Mouse (Mus musculus): ENCODE measurements around the gene Kiss1r. TPM values are rescaled to one million over a fixed set of nuclear protein-coding genes. Genes with fewer than 3 reads are reported as not detected.

Kiss1r gene
- polyA plus RNA-seq, 1 experiment: 0.71 TPM

DNA sequence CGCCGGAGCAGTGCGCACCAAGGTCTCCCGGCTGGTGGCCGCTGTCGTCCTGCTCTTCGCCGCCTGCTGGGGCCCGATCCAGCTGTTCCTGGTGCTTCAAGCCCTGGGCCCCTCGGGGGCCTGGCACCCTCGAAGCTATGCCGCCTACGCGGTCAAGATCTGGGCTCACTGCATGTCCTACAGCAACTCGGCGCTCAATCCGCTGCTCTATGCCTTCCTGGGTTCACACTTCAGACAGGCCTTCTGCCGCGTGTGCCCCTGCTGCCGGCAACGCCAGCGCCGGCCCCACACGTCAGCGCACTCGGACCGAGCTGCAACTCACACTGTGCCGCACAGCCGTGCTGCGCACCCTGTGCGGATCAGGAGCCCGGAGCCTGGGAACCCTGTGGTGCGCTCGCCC, 4.8 kb downstream of the Kiss1r start:
- TF ChIP-seq POLR2A (IDR thresholded peaks at IDR 0.05; ENCODE audit: borderline replicate concordance, low read depth, low read length) (no peak), CTCF (IDR thresholded peaks at IDR 0.05; ENCODE audit: low read depth, low read length) (no peak)
- Histone ChIP-seq H3K4me3 (ENCODE audit: insufficient read depth, low read length) (no peak overlapping the region), H3K4me1 (ENCODE audit: control insufficient read depth, insufficient read depth, low read length) (peaks cover 14% of the 10 kb centered on the region), H3K27ac (ENCODE audit: insufficient read depth, low read depth, low read length) (no peak overlapping the region)

DNA sequence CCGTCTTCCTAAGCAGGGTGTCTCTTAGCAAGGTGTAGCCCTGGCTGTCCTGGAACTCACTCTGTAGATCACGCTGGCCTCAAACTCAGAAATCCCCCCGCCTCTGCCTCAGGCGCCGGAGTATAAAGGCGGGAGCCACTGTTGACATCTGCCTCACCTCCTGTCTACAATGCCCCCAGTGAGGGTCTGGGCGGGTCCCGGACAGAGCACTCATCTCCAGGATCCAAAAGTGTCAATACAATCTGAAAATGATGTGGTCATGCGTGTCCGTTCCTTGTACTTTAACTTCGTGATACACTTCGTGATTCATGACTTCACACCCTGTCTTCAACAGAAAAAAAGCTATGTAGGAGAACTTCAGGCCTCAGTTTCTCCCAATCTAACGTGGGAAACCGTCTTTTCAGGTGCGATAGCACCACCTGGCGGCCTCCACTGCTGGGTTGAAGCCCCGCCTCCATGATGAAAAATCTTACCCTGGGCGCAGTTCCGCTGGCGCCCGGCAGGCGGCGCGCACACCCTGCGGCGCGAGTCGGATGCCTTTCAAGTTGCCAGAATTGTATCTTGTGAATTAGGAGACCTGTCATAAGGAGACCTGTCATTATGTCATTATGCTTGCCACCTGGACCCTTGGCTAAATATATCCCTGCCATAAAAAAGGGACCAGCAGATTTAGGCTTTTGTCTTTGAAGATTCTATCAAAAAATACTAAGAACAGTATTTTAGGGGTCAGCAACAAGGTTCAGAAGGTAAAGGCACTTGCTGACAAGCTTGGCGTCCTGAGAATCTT, 8.4 kb downstream of the Kiss1r start:
- TF ChIP-seq CTCF (IDR thresholded peaks at IDR 0.05; ENCODE audit: low read depth, low read length) (peak; percentile 99), POLR2A (IDR thresholded peaks at IDR 0.05; ENCODE audit: borderline replicate concordance, low read depth, low read length) (no peak)
- no peak overlapping the region for H3K27ac ChIP-seq (ENCODE audit: insufficient read depth, low read depth, low read length)
- H3K4me1 ChIP-seq (ENCODE audit: control insufficient read depth, insufficient read depth, low read length): peaks cover 20% of the 10 kb centered on the region
- peak overlapping the region; percentile 77; the same call in 1 of the 2 replicates for H3K4me3 ChIP-seq (ENCODE audit: insufficient read depth, low read length)

DNA sequence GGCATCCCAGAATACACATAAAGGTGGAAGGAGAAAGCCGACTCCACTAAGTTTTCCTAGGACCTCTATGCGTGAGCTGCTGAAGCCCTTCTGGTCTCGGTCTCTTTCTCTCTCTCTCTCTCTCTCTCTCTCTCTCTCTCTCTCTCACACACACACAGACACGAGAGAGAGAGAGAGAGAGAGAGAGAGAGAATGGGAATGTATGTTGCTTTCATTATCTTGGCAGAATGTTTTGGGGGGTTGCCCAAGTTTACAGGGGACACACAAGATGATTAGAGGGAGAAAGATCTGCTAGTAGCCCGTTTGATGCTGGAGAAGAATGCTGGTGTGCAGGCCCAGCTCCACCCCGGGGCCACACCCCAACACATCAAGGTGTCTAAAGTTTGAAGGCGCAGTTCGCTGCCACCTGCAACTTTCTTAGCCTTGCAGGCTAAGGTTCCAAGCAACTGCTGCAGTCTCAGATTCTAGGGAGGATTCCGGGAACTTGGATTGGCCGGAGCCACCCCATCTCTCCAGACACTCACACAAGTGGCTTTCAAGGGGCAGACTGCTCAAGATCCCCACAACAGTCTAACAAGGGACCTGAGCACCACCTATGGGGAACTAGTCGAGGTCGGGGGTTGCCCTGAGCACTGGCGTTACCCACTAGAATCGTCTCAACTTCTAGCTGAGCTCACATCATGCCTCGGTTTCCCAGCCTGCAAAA, 9.2 kb downstream of the Kiss1r start:
- peak overlapping the region; percentile 31 for H3K27ac ChIP-seq (ENCODE audit: insufficient read depth, low read depth, low read length)
- H3K4me1 ChIP-seq (ENCODE audit: control insufficient read depth, insufficient read depth, low read length): peaks cover 21% of the 10 kb centered on the region
- TF ChIP-seq CTCF (IDR thresholded peaks at IDR 0.05; ENCODE audit: low read depth, low read length): no peak
- TF ChIP-seq POLR2A (IDR thresholded peaks at IDR 0.05; ENCODE audit: borderline replicate concordance, low read depth, low read length): no peak
- peak overlapping the region; percentile 77 for H3K4me3 ChIP-seq (ENCODE audit: insufficient read depth, low read length)

DNA sequence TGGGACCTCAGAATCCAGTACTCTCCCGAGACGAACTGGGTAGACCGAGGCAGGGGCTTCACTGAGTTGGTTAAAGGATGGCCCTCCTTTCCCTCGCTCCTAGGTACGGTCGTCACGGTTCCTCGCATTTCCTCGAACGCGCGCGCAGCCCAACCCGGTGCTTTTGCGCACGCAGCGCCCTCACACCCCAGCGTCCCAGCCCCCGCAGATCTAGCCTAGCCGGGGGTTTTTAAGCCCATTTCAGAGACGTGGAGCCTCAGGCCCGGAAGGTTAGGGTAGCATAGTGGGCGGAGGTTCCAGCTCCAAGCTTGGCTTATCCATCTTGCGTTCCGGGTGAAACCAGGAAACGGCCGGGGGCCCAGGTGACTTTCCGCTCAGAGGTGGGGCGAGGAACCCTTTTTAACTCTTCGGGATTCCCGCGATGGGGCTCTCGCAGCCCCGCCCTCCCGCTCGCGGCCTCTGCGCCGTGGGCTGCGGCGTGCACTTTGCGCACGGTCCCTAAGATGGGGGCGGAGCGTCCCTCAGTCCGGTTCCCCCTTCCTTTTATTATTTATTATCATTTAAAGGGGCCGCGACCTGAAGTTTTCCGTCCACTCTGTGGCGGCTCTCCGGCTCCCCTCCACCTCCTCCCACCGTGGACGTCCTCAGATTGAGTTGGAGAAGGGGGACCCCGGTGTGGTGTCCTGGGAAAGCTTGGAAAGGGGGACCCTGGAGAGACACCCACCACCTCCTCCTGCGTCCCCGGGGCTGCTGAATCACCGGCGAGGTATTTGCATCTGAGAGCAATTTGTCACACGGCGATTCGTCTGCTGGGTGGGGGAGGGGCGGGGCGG, 9.9 kb downstream of the Kiss1r start, which contains the start of gene Arid3a:
TSS of gene Arid3a (plus strand) at position 553 of the 833 bp plus-strand sequence.
- TF ChIP-seq CTCF (IDR thresholded peaks at IDR 0.05; ENCODE audit: low read depth, low read length): no peak
- Histone ChIP-seq H3K4me3 (ENCODE audit: insufficient read depth, low read length) (peak within 1 kb of the TSS; percentile 77), H3K27ac (ENCODE audit: insufficient read depth, low read depth, low read length) (peak within 1 kb of the TSS; percentile 86), H3K4me1 (ENCODE audit: control insufficient read depth, insufficient read depth, low read length) (peaks cover 28% of the 10 kb centered on the region)

DNA sequence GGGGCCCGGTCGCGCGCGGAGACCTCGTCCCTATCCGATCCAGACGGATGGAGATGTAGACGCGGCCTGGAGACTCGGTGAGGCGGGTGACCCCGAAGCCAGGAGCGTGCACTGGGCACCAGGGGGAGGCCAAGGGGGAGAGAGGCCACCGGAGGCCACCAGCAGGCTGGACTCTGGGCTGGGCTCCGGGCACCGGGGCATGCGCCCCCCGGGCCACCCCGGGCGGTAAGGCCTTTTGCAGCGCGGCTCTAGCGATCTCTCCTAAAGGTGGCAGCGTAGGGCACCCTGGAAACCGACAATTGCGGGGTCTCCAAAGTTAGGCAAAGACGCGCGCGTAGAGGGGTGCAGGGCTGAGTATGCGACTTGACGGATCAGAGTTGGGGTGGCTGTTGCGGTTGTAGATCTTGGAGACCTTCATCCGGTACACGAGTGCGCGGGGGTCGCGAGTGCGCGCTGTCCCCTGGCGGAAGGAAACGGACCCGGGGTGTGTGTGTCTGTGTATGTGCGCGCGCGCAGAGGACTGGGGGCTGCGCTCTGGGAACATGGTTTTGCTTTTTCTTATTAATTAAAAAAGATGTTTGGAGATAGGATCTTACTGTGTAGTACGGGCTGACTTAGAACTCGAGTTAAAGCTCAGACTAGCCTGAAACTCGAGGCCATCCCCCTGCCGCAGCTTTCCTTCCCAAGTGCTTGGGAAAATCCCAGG, 10.7 kb downstream of the Kiss1r start:
- TF ChIP-seq CTCF (IDR thresholded peaks at IDR 0.05; ENCODE audit: low read depth, low read length): no peak
- TF ChIP-seq POLR2A (IDR thresholded peaks at IDR 0.05; ENCODE audit: borderline replicate concordance, low read depth, low read length): no peak
- H3K4me1 ChIP-seq (ENCODE audit: control insufficient read depth, insufficient read depth, low read length): peaks cover 36% of the 10 kb centered on the region
- H3K4me3 ChIP-seq (ENCODE audit: insufficient read depth, low read length): peak overlapping the region; percentile 77
- peak overlapping the region; percentile 86 for H3K27ac ChIP-seq (ENCODE audit: insufficient read depth, low read depth, low read length)

DNA sequence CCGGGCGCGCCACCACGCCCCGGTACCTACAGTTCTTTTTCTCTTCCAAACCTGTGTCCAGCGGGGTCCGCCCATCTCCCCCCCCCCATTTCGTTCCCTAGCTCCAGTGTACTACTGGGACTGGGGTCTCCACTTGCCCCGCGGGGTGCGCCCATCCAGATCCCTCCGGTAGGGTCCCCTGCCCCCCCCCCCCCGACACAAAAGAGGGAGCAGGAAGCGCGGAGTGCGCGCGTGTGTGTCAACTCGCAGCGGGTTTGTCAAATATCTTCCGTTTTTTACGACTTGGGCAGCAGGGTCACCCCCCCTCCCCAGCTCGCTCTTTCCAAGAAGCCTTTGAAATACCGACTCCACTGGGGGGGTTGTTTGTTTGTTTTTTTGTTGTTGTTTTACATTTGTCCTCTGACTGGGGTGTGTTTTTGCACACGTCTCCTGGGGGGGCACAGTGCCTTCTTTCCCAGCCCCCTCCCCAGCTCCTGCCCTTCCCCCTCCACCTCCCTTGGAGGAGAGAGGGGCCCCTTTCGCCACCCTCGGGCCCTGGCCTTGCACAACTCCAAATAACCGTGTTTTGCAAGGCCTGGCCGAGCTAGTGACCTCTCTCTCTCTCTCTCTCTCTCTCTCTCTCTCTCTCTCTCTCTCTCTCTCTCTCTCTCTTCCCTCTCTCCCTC, 11.4 kb downstream of the Kiss1r start:
- peak overlapping the region; percentile 77 for H3K4me3 ChIP-seq (ENCODE audit: insufficient read depth, low read length)
- peak overlapping the region; percentile 86 for H3K27ac ChIP-seq (ENCODE audit: insufficient read depth, low read depth, low read length)
- H3K4me1 ChIP-seq (ENCODE audit: control insufficient read depth, insufficient read depth, low read length): peaks cover 39% of the 10 kb centered on the region
- no peak for TF ChIP-seq CTCF (IDR thresholded peaks at IDR 0.05; ENCODE audit: low read depth, low read length)

DNA sequence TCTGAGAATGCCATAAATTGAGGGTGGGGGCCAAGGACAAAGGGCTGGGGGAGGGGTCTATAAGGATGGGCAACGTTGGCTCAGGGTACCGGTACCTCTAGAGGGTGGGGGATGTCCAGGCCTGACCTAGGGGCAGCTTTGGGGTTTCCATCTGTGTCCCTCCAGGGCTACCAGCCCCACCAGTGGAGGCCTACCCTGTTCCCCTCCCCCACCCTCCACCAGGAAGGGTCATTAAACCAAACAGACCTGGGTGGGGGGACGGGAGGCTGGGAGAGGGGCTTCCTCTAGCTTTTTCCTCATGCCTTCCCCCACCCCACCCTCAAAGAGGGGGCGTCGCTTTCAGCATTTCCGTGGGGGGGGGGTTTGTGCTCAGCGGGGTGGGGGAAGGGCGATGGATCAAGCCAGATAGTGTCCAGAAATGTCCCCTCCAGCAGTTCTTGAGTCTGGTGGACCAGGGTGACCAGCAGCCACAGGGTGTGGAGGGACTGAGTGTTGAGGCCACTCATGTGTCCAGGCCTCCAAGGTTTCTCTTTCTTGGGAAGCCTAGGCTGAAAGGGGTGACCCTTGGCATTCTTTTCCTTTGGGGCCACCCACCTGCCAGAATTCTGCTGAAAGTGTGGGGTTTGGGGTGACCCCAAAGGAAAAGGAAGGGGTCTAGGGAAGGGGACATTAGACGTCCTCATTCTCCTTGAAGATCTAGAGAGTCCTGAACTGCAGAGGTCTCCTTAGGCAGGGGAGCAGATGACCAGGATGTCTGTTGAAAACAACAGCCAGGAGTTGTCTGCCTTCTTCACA, 12.3 kb downstream of the Kiss1r start:
- peaks cover 42% of the 10 kb centered on the region for H3K4me1 ChIP-seq (ENCODE audit: control insufficient read depth, insufficient read depth, low read length)
- H3K27ac ChIP-seq (ENCODE audit: insufficient read depth, low read depth, low read length): peak overlapping the region; percentile 33; the same call in 1 of the 2 replicates
- H3K4me3 ChIP-seq (ENCODE audit: insufficient read depth, low read length): peak overlapping the region; percentile 77
- TF ChIP-seq CTCF (IDR thresholded peaks at IDR 0.05; ENCODE audit: low read depth, low read length): no peak

DNA sequence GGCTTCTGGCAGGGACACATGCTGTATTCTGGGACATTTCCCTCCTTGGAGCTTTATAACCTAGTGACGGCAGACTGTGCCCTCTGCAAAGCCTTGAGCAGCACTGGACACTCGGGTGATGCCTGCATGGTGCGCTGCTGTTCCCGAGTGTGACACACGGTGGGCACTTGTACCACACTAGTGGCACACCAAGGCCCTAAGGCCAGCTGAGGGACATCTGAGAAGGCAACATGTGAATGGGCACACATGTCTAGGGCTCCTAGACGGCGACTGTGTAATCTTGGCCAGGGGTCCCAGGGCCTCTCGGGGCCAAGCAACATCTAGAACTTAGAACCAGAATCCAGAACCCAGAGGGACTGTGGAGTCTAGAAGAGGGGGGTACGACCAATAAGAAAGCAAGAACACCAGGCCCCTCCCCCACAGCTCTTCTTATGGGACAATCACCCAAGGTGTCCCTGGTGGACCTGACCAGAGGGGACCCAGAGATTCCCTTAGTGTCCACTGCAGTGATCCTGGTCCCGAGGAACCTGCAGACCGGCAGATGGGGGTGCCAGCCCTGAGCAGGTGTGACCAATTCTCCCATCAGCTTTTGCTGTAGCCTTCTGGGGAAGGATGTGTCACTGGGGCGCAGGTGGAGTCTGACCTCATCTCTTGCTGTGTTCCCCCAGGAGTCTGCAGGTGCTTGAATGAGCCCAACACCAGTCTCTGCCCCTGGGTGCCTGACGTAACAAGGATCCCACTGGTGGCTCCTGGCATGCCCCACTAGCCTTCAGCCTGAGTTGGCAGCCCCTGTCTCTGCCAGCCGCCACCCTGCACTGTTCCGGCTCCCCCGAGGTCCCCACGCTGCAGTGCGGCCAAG, 13.4 kb downstream of the Kiss1r start:
- Histone ChIP-seq H3K4me3 (ENCODE audit: insufficient read depth, low read length) (no peak overlapping the region), H3K27ac (ENCODE audit: insufficient read depth, low read depth, low read length) (no peak overlapping the region), H3K4me1 (ENCODE audit: control insufficient read depth, insufficient read depth, low read length) (peaks cover 50% of the 10 kb centered on the region)
- TF ChIP-seq POLR2A (IDR thresholded peaks at IDR 0.05; ENCODE audit: borderline replicate concordance, low read depth, low read length) (no peak), CTCF (IDR thresholded peaks at IDR 0.05; ENCODE audit: low read depth, low read length) (no peak)

Measured in bone marrow macrophage, adult 2 months (primary cell).